Mouse (Mus musculus): ENCODE measurements at regions not wholly inside any gene's neighbourhood (a gene's known extent, or its start where the extent isn't known, plus 50 kb on each side); places are given as distances from the start of the nearest gene placed in this dataset.

GRCm38 (mm10) chr2:133614672-133615071, 62.7 kb downstream of the Bmp2 start:
- peak in 1 of 2 experiments; percentile 30 for DNase-seq

- no peak for DNase-seq
These were observed 63.3 kb downstream of the Bmp2 start for GRCm38 (mm10) chr2:133615299-133615698.

GRCm38 (mm10) chr2:133617317-133617835, 65.4 kb downstream of the Bmp2 start:
- DNase-seq = no peak

- DNase-seq = no peak
These were observed 70.6 kb downstream of the Bmp2 start for GRCm38 (mm10) chr2:133622523-133622922.

GRCm38 (mm10) chr2:133625542-133625941, 73.6 kb downstream of the Bmp2 start:
- DNase-seq = peak in 1 of 2 experiments; percentile 10

GRCm38 (mm10) chr2:133628874-133629273, 76.9 kb downstream of the Bmp2 start:
- DNase-seq = no peak

GRCm38 (mm10) chr2:133635434-133635833, 83.5 kb downstream of the Bmp2 start:
- DNase-seq = no peak

- DNase-seq = no peak
These were observed 98.0 kb downstream of the Bmp2 start for GRCm38 (mm10) chr2:133649874-133650481.

- no peak for DNase-seq
These were observed 114.5 kb downstream of the Bmp2 start for GRCm38 (mm10) chr2:133666331-133667054.

- DNase-seq = no peak
These were observed 115.1 kb downstream of the Bmp2 start for GRCm38 (mm10) chr2:133667055-133667395.

GRCm38 (mm10) chr2:133669821-133670220, 117.9 kb downstream of the Bmp2 start:
- no peak for DNase-seq

GRCm38 (mm10) chr2:133671528-133671927, 119.6 kb downstream of the Bmp2 start:
- no peak for DNase-seq

- DNase-seq = no peak
These were observed 132.4 kb downstream of the Bmp2 start for GRCm38 (mm10) chr2:133684367-133684766.

- no peak for DNase-seq
These were observed 136.3 kb downstream of the Bmp2 start for GRCm38 (mm10) chr2:133688121-133688787.

- DNase-seq = no peak
These were observed 136.8 kb downstream of the Bmp2 start for GRCm38 (mm10) chr2:133688788-133689155.

- DNase-seq = no peak
These were observed 157.0 kb downstream of the Bmp2 start for GRCm38 (mm10) chr2:133708735-133709584.

- DNase-seq = no peak
These were observed 164.3 kb downstream of the Bmp2 start for GRCm38 (mm10) chr2:133716243-133716642.

- no peak for DNase-seq
These were observed 165.1 kb downstream of the Bmp2 start for GRCm38 (mm10) chr2:133717076-133717475.

GRCm38 (mm10) chr2:133724310-133724709, 172.4 kb downstream of the Bmp2 start:
- peak; percentile 13 to 16 for DNase-seq

GRCm38 (mm10) chr2:133724757-133725156, 172.8 kb downstream of the Bmp2 start:
- no peak for DNase-seq

- no peak for DNase-seq
These were observed 182.7 kb downstream of the Bmp2 start for GRCm38 (mm10) chr2:133734469-133735225.

- no peak for DNase-seq
These were observed 187.0 kb downstream of the Bmp2 start for GRCm38 (mm10) chr2:133738839-133739430.
